ENCODE assay signal across 9 mouse cellular contexts in the genomic region with DNA sequence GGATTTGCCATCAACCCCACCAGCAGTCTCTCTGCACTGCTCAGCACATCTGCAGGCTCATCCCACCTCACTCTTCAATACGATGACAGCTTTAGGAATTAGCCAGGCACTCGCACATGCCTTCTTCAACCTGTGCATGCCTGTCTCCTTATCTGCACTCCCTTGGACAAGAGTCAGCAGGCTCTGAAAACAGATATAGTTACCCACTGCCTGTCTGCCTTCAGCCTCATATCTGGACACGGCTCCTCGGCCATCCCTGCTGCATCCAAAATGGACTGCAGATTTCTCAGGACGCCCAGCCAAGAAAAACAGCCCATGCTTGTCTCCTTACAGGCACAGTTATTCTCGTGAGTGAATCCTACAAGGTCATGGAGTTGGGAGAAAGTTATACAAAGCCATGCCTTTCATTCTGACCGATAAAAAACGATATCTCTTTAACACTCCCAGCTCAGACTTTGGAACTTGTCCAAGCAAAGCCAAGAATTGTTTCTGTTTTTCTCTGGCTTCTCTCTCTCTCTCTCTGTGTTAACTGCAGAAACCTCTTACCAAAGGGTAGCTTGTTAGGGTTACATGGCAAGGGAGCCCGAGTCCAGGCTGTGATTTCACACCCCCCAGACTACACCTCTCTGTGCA. TPM values are rescaled to one million over a fixed set of nuclear protein-coding genes. Genes with fewer than 3 reads are reported as not detected.
DNase-seq lines count a peak whose midpoint lies in the region; ATAC-seq lines count a peak whose summit lies in the region.
"Had no signal": no experiment of that assay in that cellular context is flagged by ENCODE, and none has a peak within 500 bp of the region (broad histone marks: within the 10 kb centered on the region; RNA-seq: fewer than 3 reads in every experiment).

No protein-coding gene starts in this region.

- DNase-seq in embryonic facial prominence, embryonic 10.5 days (ENCODE audit: low spot score), result no peak
- DNase-seq in fibroblast of lung, adult 2 months (ENCODE audit: low read depth), result peak; percentile 9
- DNase-seq in lung, postnatal 36 days, result peak; percentile 59
- DNase-seq in right cerebral cortex, adult 18-20 months, result no peak
- DNase-seq in thymus, postnatal 14 days, result no peak
- no peak for DNase-seq in layer of hippocampus, postnatal 25 days (ENCODE audit: extremely low spot score in 1 of 2, low spot score in 1 of 2)

- H3K9ac ChIP-seq in embryonic facial prominence, embryonic 12.5 days, result no peak overlapping the region
- no peak overlapping the region for H3K9ac ChIP-seq in kidney, embryonic 15.5 days
- H3K9ac ChIP-seq: liver, embryonic 15.5 days had no signal

- no peaks in the 10 kb centered on the region for H3K36me3 ChIP-seq in embryonic facial prominence, embryonic 12.5 days
- no peaks in the 10 kb centered on the region for H3K36me3 ChIP-seq in embryonic facial prominence, embryonic 10.5 days (replicated peaks)
- H3K36me3 ChIP-seq in kidney, embryonic 15.5 days, result no peaks in the 10 kb centered on the region
- H3K36me3 ChIP-seq: liver, embryonic 15.5 days had no signal

- H3K27ac ChIP-seq in embryonic facial prominence, embryonic 12.5 days, result 0 out of 2 replicates have a peak overlapping the region, but pooled peaks have one; percentile 2
- no peak overlapping the region for H3K27ac ChIP-seq in embryonic facial prominence, embryonic 10.5 days (replicated peaks)
- peak overlapping the region; percentile 41; the same call in 1 of the 2 replicates for H3K27ac ChIP-seq in kidney, embryonic 15.5 days
- H3K27ac ChIP-seq: liver, embryonic 15.5 days had no signal

- WGBS in embryonic facial prominence, embryonic 12.5 days, result 63% methylated on average over 9 of the region's 9 CpGs
- WGBS in embryonic facial prominence, embryonic 10.5 days, result 84% methylated on average over 9 of the region's 9 CpGs
- WGBS in kidney, embryonic 15.5 days, result 48% methylated on average over 9 of the region's 9 CpGs

- H3K27me3 ChIP-seq in embryonic facial prominence, embryonic 12.5 days, result no peaks in the 10 kb centered on the region
- no peaks in the 10 kb centered on the region for H3K27me3 ChIP-seq in embryonic facial prominence, embryonic 10.5 days (replicated peaks; ENCODE audit: low read depth, poor library complexity, severe bottlenecking)
- no peaks in the 10 kb centered on the region for H3K27me3 ChIP-seq in kidney, embryonic 15.5 days
- H3K27me3 ChIP-seq: liver, embryonic 15.5 days had no signal

- H3K9me3 ChIP-seq in embryonic facial prominence, embryonic 12.5 days, result no peaks in the 10 kb centered on the region
- no peaks in the 10 kb centered on the region for H3K9me3 ChIP-seq in embryonic facial prominence, embryonic 10.5 days
- no peaks in the 10 kb centered on the region for H3K9me3 ChIP-seq in kidney, embryonic 15.5 days (replicated peaks)
- H3K9me3 ChIP-seq: liver, embryonic 15.5 days had no signal

- 0 out of 2 replicates have a peak, but pooled peaks cover 4% of the 10 kb centered on the region for H3K4me1 ChIP-seq in embryonic facial prominence, embryonic 12.5 days
- peaks cover 6% of the 10 kb centered on the region; the same call in 1 of the 2 replicates for H3K4me1 ChIP-seq in embryonic facial prominence, embryonic 10.5 days
- H3K4me1 ChIP-seq in kidney, embryonic 15.5 days, result peaks cover 19% of the 10 kb centered on the region
- H3K4me1 ChIP-seq: liver, embryonic 15.5 days had no signal

- ATAC-seq in embryonic facial prominence, embryonic 12.5 days (ENCODE audit: insufficient number of reproducible peaks, insufficient read depth, low FRiP score, low TSS enrichment), result 0 out of 2 replicates have a peak, but pooled peaks have one; percentile 44
- peak; percentile 42; the same call in 1 of the 2 replicates for ATAC-seq in kidney, embryonic 15.5 days (replicated peaks; ENCODE audit: low FRiP score)

- H3K4me2 ChIP-seq in embryonic facial prominence, embryonic 12.5 days (replicated peaks), result no peak overlapping the region
- no peak overlapping the region for H3K4me2 ChIP-seq in kidney, embryonic 15.5 days
- H3K4me2 ChIP-seq: liver, embryonic 15.5 days had no signal

- no peak overlapping the region for H3K4me3 ChIP-seq in embryonic facial prominence, embryonic 12.5 days
- H3K4me3 ChIP-seq in embryonic facial prominence, embryonic 10.5 days, result no peak overlapping the region
- H3K4me3 ChIP-seq in kidney, embryonic 15.5 days (replicated peaks), result no peak overlapping the region
- H3K4me3 ChIP-seq: liver, embryonic 15.5 days had no signal

RNA-seq across cellular contexts. Expression of a gene that starts 55.1 kb away (rescaled TPM):
- polyA plus RNA-seq in embryonic facial prominence, embryonic 12.5 days (2016; fragmentation: Nextera tagmentation; extraction: Ambion mirVana), result 28.1 and 32.2 TPM in 2 replicates
- 22.9 and 23.0 TPM in 2 replicates for polyA plus RNA-seq in embryonic facial prominence, embryonic 10.5 days (2016; fragmentation: Nextera tagmentation; extraction: Ambion mirVana)
- 19.6 and 20.8 TPM in 2 replicates for polyA plus RNA-seq in kidney, embryonic 15.5 days (2015; fragmentation: Nextera tagmentation; extraction: Ambion mirVana)
- total RNA-seq in layer of hippocampus, postnatal 25 days (2021), result 10 to 100 TPM; 40.1 to 45.8 TPM

Comparison
In these comparisons a context has a peak if more than half of its experiments do, and no peak if none do; other contexts are left out.
1. DNase-seq: peak in fibroblast of lung, adult 2 months (single experiment) and lung, postnatal 36 days (single experiment); none in embryonic facial prominence, embryonic 10.5 days (single experiment), right cerebral cortex, adult 18-20 months (single experiment), thymus, postnatal 14 days (single experiment) and layer of hippocampus, postnatal 25 days (0 of 2).